Mouse (Mus musculus) forebrain, embryonic 13.5 days (tissue): ENCODE results near the gene Mylk4. TPM values are rescaled to one million over a fixed set of nuclear protein-coding genes. Genes with fewer than 3 reads are reported as not detected.
A peak's percentile ranks its signal among the peaks of the same experiment; 100 is the strongest.

Experiments
- ATAC-seq: fragments of 200-750 bp; cut with Nextera tagmentation; 2 replicates; pipeline ENCODE4 v1.8.0; 2017
- H3K27ac ChIP-seq: fragments of 300-500 bp; sonication (generic); 2 replicates; pipeline ENCODE4 v1.5.1; 2015; ENCODE audit warnings: inconsistent platforms, mild to moderate bottlenecking, moderate library complexity
- H3K27me3 ChIP-seq: fragments of 300-500 bp; sonication (generic); 2 replicates; pipeline ENCODE4 v1.6.1; 2015; ENCODE audit warnings: mild to moderate bottlenecking, inconsistent platforms
- H3K36me3 ChIP-seq: fragments of 300-500 bp; sonication (generic); 2 replicates; pipeline ENCODE4 v1.6.1; 2015; ENCODE audit warnings: mild to moderate bottlenecking, inconsistent platforms; ENCODE audit not compliant: poor library complexity, severe bottlenecking
- H3K4me1 ChIP-seq: fragments of 300-500 bp; sonication (generic); 2 replicates; pipeline ENCODE4 v1.6.1; 2015; ENCODE audit warnings: inconsistent platforms
- H3K4me2 ChIP-seq: fragments of 300-500 bp; sonication (generic); 2 replicates; pipeline ENCODE4 v1.6.1; 2015; ENCODE audit warnings: inconsistent platforms, mild to moderate bottlenecking, moderate library complexity
- H3K4me3 ChIP-seq: fragments of 300-500 bp; sonication (generic); 2 replicates; pipeline ENCODE4 v1.5.1; 2015; ENCODE audit warnings: mild to moderate bottlenecking, inconsistent platforms
- H3K9ac ChIP-seq: fragments of 300-500 bp; sonication (generic); 2 replicates; pipeline ENCODE4 v1.6.1; 2015; ENCODE audit warnings: mild to moderate bottlenecking, inconsistent platforms
- H3K9me3 ChIP-seq: fragments of 300-500 bp; sonication (generic); replicated peaks from 2 replicates; pipeline ENCODE4 v1.6.1; 2016; ENCODE audit warnings: inconsistent platforms
- WGBS: fragments of 180-500 bp; shearing (Covaris S2); methylation state at CpG from one replicate; pipeline ENCODE4 v1.1.7; 2015; 5-methylcytosine and 5-hydroxymethylcytosine counted together
- polyA plus RNA-seq: library from polyadenylated mRNA; unstranded; fragments of >200 nt; fragmentation: Nextera tagmentation; extraction: Ambion mirVana; gene quantifications from 2 replicates; pipeline ENCODE4 v1.2.1, GENCODE M21; 2015

Mylk4 gene
- polyA plus RNA-seq, 1 experiment from 2014 or later: not detected

DNA sequence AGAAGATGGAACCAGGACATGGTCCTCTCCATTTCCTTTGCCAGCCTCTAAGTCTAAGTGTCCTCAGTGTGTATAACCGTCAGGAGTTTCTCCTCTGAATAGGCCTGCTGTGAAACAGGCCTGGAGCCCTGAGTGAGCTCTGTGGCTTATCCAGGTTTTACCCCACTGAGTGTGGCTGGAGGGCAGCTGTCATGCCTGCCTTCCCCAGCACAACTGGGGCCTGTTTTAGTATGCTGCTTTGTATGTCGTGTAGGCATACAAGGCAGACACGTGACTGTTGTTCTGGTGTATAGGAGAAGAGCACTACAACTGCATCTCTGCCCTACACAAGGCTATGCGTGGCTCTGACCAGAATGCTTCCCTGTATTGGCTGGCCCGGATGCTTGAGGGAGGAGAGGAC lies 36.2 kb upstream of the Mylk4 start:
- no peaks in the 10 kb centered on the region for H3K9me3 ChIP-seq
- no peaks in the 10 kb centered on the region for H3K27me3 ChIP-seq
- no peak overlapping the region for H3K27ac ChIP-seq
- no peak overlapping the region for H3K9ac ChIP-seq
- H3K4me1 ChIP-seq: no peaks in the 10 kb centered on the region
- H3K36me3 ChIP-seq: peaks cover 65% of the 10 kb centered on the region
- H3K4me3 ChIP-seq: no peak overlapping the region
- 87% methylated on average over 5 of the region's 5 CpGs for WGBS
- H3K4me2 ChIP-seq: no peak overlapping the region
- no peak for ATAC-seq

DNA sequence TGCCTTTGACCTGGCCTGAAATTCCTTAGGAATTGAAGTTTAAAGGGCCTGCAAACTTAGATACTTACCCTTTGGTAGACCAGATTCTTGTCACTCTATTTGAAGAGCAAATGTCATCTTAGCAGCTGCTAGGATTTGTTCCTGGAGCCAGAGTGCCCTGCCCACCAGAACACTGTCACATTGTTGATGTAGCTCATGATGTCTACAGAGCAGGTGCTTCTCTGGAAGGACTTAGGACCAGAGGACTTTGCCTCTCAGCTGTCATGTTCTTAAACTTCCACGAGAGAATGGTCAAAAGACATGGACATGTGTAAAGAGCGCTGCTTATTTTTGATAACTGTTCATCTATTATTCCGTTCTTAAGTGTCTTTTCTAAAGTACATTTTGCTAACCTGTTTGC lies 35.5 kb upstream of the Mylk4 start:
- Histone ChIP-seq H3K27ac (no peak overlapping the region), H3K36me3 (peaks cover 70% of the 10 kb centered on the region), H3K4me3 (no peak overlapping the region), H3K9me3 (no peaks in the 10 kb centered on the region), H3K27me3 (no peaks in the 10 kb centered on the region), H3K9ac (no peak overlapping the region), H3K4me1 (no peaks in the 10 kb centered on the region), H3K4me2 (no peak overlapping the region)
- ATAC-seq: no peak
- WGBS: 89% methylated on average over 3 of the region's 3 CpGs

DNA sequence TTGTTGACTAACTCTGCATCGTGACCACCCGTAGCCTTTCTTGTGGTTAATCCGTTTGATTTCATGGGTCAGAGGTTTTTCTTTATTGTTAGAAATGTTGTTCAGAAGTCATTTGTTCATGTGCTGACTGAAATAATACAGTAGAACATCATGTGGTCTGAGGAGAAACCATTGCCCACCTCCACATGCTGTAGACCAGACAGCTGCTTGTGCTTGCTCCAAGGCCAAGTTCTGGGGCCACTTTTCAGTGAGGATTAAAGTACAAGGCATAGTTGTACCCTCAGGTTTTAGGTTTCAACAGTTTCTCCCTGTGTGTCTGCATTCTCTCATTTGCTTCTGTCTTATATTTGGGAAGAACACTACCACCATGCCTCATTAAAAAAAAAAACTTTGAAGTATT lies 23.9 kb upstream of the Mylk4 start:
- no peak overlapping the region for H3K27ac ChIP-seq
- H3K4me2 ChIP-seq: no peak overlapping the region
- no peak overlapping the region for H3K9ac ChIP-seq
- peaks cover 28% of the 10 kb centered on the region for H3K4me1 ChIP-seq
- H3K36me3 ChIP-seq: peaks cover 48% of the 10 kb centered on the region
- no peaks in the 10 kb centered on the region for H3K9me3 ChIP-seq
- 52% methylated on average over 3 of the region's 3 CpGs for WGBS
- H3K27me3 ChIP-seq: no peaks in the 10 kb centered on the region
- H3K4me3 ChIP-seq: no peak overlapping the region
- ATAC-seq: no peak

DNA sequence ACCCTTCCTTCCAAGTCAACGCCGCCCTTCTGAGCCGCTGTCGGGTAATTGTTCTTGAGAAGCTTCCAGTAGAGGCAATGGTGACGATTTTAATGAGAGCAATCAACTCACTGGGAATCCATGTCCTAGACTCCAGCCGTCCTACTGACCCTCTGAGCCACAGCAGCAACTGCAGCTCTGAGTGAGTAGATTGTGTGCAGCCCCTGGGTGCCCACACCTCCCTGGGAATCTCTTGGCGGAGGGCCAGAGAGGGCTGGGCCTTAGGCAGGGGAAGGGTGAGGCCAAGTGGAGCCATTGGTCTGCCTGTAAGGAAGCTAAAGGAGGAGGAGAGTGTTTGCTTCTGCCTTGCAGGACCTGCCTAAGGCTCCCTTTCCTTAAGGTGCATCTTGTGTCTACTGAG lies 23.1 kb upstream of the Mylk4 start:
- 79% methylated on average over 7 of the region's 7 CpGs for WGBS
- no peaks in the 10 kb centered on the region for H3K27me3 ChIP-seq

DNA sequence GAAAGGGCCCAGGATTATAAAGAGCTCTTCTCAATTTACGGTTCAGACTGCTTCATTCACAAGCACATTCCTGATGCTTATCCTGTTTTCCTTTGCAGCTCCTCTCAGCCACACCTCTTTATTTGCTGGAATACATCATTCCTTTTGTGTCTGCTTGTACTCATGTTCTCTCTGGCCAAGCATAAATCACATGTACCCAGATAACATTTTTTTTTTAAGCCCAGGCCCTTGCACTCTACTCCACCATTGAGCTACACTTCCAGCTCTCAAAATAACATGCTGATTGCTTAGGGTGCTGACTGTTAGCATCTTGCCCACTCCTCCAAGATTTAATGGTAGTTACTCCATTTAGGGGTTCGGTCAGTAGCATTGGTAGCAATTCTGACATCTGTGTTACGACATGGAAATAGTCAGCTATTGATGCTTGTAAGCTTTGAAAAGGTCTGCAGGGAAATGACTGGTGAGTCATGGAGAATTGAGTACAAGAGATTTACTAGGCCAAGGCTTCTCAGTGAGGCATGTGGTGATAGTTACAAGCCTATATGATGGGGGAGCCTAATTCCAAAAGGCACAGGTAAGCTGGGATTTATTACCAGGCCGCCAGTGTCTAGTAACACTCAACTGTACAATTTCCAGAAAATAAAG lies 20.1 kb upstream of the Mylk4 start:
- no peak for ATAC-seq
- Histone ChIP-seq H3K4me2 (peak overlapping the region; percentile 87), H3K27me3 (no peaks in the 10 kb centered on the region), H3K4me3 (peak overlapping the region; percentile 71), H3K9ac (peak overlapping the region; percentile 88), H3K9me3 (no peaks in the 10 kb centered on the region), H3K4me1 (peaks cover 34% of the 10 kb centered on the region), H3K36me3 (peaks cover 25% of the 10 kb centered on the region), H3K27ac (no peak overlapping the region)
- 69% methylated on average over 4 of the region's 4 CpGs for WGBS

More for the DNA sequence above, 23.1 kb upstream of the Mylk4 start:
- no peaks in the 10 kb centered on the region for H3K9me3 ChIP-seq
- no peak overlapping the region for H3K4me2 ChIP-seq
- peaks cover 47% of the 10 kb centered on the region for H3K36me3 ChIP-seq
- no peak overlapping the region for H3K27ac ChIP-seq
- no peak overlapping the region for H3K4me3 ChIP-seq
- ATAC-seq: no peak
- peaks cover 28% of the 10 kb centered on the region for H3K4me1 ChIP-seq
- no peak overlapping the region for H3K9ac ChIP-seq

DNA sequence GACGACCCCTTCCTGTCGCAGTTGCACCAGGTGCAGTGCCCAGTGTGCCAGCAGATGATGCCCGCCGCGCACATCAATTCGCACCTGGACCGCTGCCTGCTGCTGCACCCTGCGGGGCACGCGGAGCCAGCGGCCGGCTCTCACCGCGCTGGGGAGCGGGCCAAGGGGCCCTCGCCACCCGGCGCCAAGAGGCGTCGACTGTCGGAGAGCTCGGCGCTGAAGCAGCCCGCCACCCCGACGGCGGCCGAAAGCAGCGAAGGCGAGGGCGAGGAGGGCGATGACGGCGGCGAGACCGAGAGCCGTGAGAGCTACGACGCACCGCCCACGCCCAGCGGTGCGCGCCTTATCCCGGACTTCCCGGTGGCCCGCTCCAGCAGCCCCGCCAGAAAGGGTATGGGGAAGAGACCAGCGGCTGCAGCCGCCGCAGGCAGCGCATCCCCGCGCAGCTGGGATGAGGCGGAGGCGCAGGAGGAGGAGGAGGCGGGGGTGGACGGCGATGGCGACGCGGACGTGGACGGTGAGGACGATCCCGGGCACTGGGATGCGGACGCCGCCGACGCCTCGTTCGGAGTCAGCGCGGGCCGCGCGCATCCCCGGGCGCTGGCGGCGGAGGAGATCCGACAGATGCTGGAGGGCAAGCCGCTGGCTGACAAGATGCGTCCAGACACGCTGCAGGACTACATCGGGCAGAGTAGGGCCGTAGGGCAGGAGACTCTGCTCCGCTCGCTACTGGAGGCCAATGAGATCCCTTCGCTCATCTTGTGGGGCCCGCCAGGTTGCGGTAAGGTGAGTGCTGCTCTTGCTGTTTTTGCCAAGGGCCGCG lies 18.7 kb upstream of the Mylk4 start, which contains the start of gene D930007J09Rik:
D930007J09Rik (minus strand) TSS at position 591 of the 823 bp plus-strand sequence.
- Histone ChIP-seq H3K36me3 (peaks cover 13% of the 10 kb centered on the region), H3K27ac (peak within 1 kb of the TSS; percentile 72), H3K4me1 (peaks cover 34% of the 10 kb centered on the region), H3K9me3 (no peaks in the 10 kb centered on the region), H3K27me3 (no peaks in the 10 kb centered on the region), H3K4me3 (peak within 1 kb of the TSS; percentile 71), H3K9ac (peak within 1 kb of the TSS; percentile 88), H3K4me2 (peak within 1 kb of the TSS; percentile 87)
- under 1% methylated on average over 91 of the region's 95 CpGs for WGBS
- peak; percentile 6 for ATAC-seq

DNA sequence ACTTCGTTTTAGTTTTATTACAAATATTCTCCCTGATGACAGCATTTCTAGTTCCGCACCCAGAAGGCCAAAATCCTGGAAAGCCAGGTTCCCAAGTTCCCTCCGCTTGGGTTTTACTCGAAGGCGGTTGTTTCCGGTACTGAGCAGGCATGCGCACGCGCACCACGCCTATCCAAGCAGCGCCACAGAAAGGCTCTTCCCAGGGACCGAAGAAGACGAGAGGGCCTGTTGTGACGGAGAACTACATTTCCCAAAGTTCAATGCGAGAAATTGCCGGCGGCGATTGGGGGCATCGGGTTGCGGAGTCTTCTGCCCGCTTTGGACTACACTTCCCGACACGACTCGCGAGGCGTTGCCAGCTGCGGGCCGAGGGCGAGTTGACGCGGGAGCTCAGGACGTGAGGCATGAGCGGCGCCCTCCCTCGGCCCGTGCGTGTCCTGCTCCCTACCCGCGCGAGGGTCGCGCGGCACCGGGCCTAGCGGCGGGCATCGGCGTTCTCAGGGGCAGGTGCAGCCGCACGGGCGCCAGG lies 18.0 kb upstream of the Mylk4 start, which contains the start of gene Wrnip1:
Wrnip1 (plus strand) TSS at position 346 of the 529 bp plus-strand sequence.
- Histone ChIP-seq H3K4me2 (peak within 1 kb of the TSS; percentile 87), H3K4me3 (peak within 1 kb of the TSS; percentile 71), H3K36me3 (peaks cover 7% of the 10 kb centered on the region), H3K27ac (peak within 1 kb of the TSS; percentile 72), H3K27me3 (no peaks in the 10 kb centered on the region), H3K9ac (peak within 1 kb of the TSS; percentile 88), H3K4me1 (peaks cover 31% of the 10 kb centered on the region), H3K9me3 (no peaks in the 10 kb centered on the region)
- WGBS: under 1% methylated on average over 50 of the region's 51 CpGs
- ATAC-seq: peak; percentile 98

DNA sequence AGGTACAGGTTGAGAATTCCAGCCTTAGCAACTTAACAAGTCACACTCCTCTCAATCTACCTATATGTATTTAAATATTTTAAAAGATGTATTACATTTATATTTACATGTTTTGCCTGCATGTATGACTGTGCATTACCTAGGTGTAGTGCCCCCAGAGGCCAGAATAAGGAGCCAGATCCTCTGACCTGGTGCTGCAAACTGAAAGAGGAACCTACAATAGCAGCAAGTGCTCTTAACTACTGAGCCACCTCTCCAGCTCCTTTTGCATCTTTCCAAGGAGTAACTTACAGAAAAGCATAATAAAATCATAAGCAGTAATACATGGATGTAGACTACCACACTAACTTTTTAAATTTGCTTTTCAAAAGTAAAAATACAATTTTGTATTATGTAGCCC lies 17.1 kb upstream of the Mylk4 start:
- H3K27ac ChIP-seq: no peak overlapping the region
- H3K9ac ChIP-seq: peak overlapping the region; percentile 88; the same call in 1 of the 2 replicates
- H3K4me2 ChIP-seq: peak overlapping the region; percentile 87
- H3K4me3 ChIP-seq: peak overlapping the region; percentile 71; the same call in 1 of the 2 replicates
- no peak for ATAC-seq
- no peaks in the 10 kb centered on the region for H3K9me3 ChIP-seq
- H3K27me3 ChIP-seq: no peaks in the 10 kb centered on the region
- H3K36me3 ChIP-seq: no peaks in the 10 kb centered on the region
- peaks cover 30% of the 10 kb centered on the region for H3K4me1 ChIP-seq

DNA sequence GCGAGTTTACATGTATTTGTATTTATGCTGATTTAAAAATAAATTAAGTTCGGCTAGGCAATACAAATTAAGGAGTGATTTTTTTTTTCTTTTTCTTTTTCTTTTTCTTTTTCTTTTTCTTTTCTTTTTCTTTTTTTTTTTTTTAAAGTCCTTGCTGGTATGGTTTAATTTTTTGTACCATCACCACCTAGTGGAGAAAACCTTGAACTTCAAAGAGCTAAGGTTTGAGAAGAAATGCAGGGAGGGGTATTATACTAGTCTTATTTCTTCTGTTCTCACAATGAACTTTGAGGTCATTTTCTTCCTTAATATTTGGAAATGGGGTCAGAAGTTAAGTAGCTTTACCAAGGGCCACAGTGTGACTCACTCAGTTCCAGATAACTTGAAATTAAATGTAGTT lies 15.4 kb upstream of the Mylk4 start:
- ATAC-seq: no peak
- Histone ChIP-seq H3K9me3 (no peaks in the 10 kb centered on the region), H3K4me2 (no peak overlapping the region), H3K27me3 (no peaks in the 10 kb centered on the region), H3K27ac (no peak overlapping the region), H3K4me1 (peaks cover 20% of the 10 kb centered on the region), H3K36me3 (no peaks in the 10 kb centered on the region), H3K4me3 (no peak overlapping the region), H3K9ac (no peak overlapping the region)
- WGBS: 80% methylated on average over 2 of the region's 2 CpGs

DNA sequence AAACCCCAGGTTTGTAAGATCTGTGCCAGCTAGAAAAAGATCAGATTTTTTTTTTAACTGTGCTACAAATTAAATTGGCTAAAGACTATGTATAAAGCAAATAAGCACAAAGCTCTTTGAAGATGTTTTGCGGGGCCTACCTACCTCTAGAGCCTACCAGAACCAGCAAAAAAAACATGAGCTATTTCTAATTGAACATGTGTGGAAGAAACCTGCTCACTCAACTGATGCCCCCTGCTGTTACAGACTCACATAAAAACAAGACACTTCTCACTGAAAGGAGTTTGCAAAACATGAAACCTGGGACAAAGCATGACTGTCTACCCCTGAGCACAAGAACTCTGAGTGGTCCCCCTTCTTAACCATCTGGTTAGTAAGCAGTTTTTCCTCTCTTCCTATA lies 13.3 kb upstream of the Mylk4 start:
- no peaks in the 10 kb centered on the region for H3K27me3 ChIP-seq
- H3K4me3 ChIP-seq: no peak overlapping the region
- ATAC-seq: no peak
- WGBS: 86% methylated on average over 1 of the region's 1 CpGs
- no peaks in the 10 kb centered on the region for H3K9me3 ChIP-seq
- no peak overlapping the region for H3K27ac ChIP-seq
- no peaks in the 10 kb centered on the region for H3K36me3 ChIP-seq
- H3K9ac ChIP-seq: no peak overlapping the region
- peaks cover 6% of the 10 kb centered on the region for H3K4me1 ChIP-seq
- no peak overlapping the region for H3K4me2 ChIP-seq

DNA sequence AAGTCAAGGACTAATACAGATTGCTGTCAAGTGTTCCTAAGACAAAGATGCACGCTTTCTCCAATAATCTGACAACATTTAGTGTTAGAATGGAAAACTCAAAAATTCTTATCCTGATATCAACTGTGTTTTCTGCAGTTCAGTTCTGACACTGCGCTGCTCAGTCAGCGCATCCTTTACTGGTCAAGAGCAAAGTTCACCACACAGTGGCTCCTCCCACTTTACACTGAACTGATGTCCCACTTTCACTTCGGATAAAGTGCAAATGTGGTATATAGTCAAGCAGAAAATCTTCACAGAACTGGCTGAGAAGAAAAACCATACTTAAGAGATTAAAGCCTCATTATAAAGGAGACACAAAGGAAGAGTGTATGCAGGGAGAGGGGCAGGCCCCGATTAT lies 11.4 kb upstream of the Mylk4 start:
- H3K4me2 ChIP-seq: no peak overlapping the region
- no peaks in the 10 kb centered on the region for H3K27me3 ChIP-seq
- no peaks in the 10 kb centered on the region for H3K4me1 ChIP-seq
- no peak for ATAC-seq
- H3K27ac ChIP-seq: no peak overlapping the region
- 82% methylated on average over 5 of the region's 5 CpGs for WGBS
- H3K9me3 ChIP-seq: no peaks in the 10 kb centered on the region
- H3K36me3 ChIP-seq: no peaks in the 10 kb centered on the region
- H3K4me3 ChIP-seq: no peak overlapping the region
- no peak overlapping the region for H3K9ac ChIP-seq

DNA sequence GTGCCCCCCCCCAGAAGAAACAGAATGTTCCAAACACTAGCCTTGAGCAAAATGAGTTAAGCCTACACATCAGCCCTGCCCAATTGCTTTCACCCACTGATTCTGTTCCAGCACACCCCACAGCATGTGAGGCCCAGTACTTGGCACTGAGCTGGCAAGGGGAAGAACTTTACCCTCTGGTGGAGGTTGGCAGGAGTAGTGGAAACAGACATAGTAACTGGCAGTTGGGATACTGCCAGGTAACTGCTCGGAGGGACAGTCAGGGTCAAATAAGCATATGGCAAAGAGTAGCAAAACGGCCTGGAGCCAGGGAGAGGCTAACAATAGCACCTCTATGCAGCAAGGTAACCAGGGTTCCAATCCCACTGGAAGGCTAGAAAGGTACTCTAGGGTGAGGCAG lies 10.9 kb upstream of the Mylk4 start:
- no peak overlapping the region for H3K27ac ChIP-seq
- H3K27me3 ChIP-seq: no peaks in the 10 kb centered on the region
- no peaks in the 10 kb centered on the region for H3K36me3 ChIP-seq
- no peak overlapping the region for H3K4me3 ChIP-seq
- no peaks in the 10 kb centered on the region for H3K9me3 ChIP-seq
- no peak overlapping the region for H3K9ac ChIP-seq
- WGBS: 60% methylated on average over 2 of the region's 2 CpGs
- ATAC-seq: no peak
- H3K4me1 ChIP-seq: no peaks in the 10 kb centered on the region
- no peak overlapping the region for H3K4me2 ChIP-seq
